Mouse (Mus musculus): Measurements from ENCODE around the gene Zdhhc1. TPM values are rescaled to one million over a fixed set of nuclear protein-coding genes. Genes with fewer than 3 reads are reported as not detected.

Gene Zdhhc1
- polyA plus RNA-seq, 1 experiment from 2014 or later: 33.3 TPM

- peaks cover 21% of the 10 kb centered on the region for H3K36me3 ChIP-seq (ENCODE audit: control insufficient read depth, insufficient read depth)
- no peak overlapping the region for H3K9ac ChIP-seq (replicated peaks; ENCODE audit: low read depth, low read length)
- H3K4me3 ChIP-seq (replicated peaks; ENCODE audit: low read length): no peak overlapping the region
- H3K4me1 ChIP-seq (replicated peaks; ENCODE audit: control insufficient read depth, insufficient read depth, low read length): no peaks in the 10 kb centered on the region
- no peaks in the 10 kb centered on the region for H3K27me3 ChIP-seq (replicated peaks; ENCODE audit: control insufficient read depth, insufficient read depth, low read length)
- 0% methylated on average over 1 of the region's 1 CpGs for WGBS
- no peak overlapping the region for H3K4me2 ChIP-seq (ENCODE audit: low read length)
- peak; percentile 49 for ATAC-seq
- no peak overlapping the region for H3K27ac ChIP-seq (ENCODE audit: low read length)
- H3K9me3 ChIP-seq (ENCODE audit: control insufficient read depth, low read length): no peaks in the 10 kb centered on the region
These were observed 37.2 kb upstream of the Zdhhc1 start for GRCm38 (mm10) chr8:105533892-105534329.

DNA sequence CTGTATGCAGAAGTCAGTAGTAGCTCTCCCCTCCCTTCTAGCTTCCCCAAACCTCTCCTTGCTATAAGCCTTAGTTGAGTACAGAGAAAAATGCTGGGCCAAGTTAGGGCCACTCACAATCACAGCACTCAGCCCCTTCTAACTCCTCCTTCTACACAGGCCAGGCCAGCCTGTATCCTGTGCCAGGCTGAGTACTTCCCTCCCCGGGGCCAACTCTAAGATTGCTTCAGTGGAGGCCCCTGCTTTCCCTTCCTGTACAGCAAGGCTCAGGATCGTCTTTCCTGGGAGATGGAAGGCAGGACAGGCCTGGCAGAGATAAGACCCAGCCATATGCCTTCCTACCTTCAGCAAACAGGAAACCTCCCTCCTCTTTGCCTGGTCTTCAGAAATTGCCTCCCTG, 36.7 kb upstream of the Zdhhc1 start:
- H3K36me3 ChIP-seq (ENCODE audit: control insufficient read depth, insufficient read depth): peaks cover 17% of the 10 kb centered on the region
- no peak overlapping the region for H3K9ac ChIP-seq (replicated peaks; ENCODE audit: low read depth, low read length)
- H3K4me1 ChIP-seq (replicated peaks; ENCODE audit: control insufficient read depth, insufficient read depth, low read length): no peaks in the 10 kb centered on the region
- H3K27ac ChIP-seq (ENCODE audit: low read length): no peak overlapping the region
- no peaks in the 10 kb centered on the region for H3K9me3 ChIP-seq (ENCODE audit: control insufficient read depth, low read length)
- H3K4me3 ChIP-seq (replicated peaks; ENCODE audit: low read length): no peak overlapping the region
- no peaks in the 10 kb centered on the region for H3K27me3 ChIP-seq (replicated peaks; ENCODE audit: control insufficient read depth, insufficient read depth, low read length)
- H3K4me2 ChIP-seq (ENCODE audit: low read length): no peak overlapping the region
- ATAC-seq: no peak
- 49% methylated on average over 2 of the region's 2 CpGs for WGBS

- ATAC-seq: no peak
- Histone ChIP-seq H3K4me2 (ENCODE audit: low read length) (no peak overlapping the region), H3K9me3 (ENCODE audit: control insufficient read depth, low read length) (no peaks in the 10 kb centered on the region), H3K4me1 (replicated peaks; ENCODE audit: control insufficient read depth, insufficient read depth, low read length) (no peaks in the 10 kb centered on the region), H3K4me3 (replicated peaks; ENCODE audit: low read length) (no peak overlapping the region), H3K36me3 (ENCODE audit: control insufficient read depth, insufficient read depth) (peaks cover 4% of the 10 kb centered on the region; the same call in 1 of the 2 replicates), H3K9ac (replicated peaks; ENCODE audit: low read depth, low read length) (no peak overlapping the region), H3K27ac (ENCODE audit: low read length) (no peak overlapping the region), H3K27me3 (replicated peaks; ENCODE audit: control insufficient read depth, insufficient read depth, low read length) (no peaks in the 10 kb centered on the region)
- 61% methylated on average over 2 of the region's 2 CpGs for WGBS
These were observed 35.1 kb upstream of the Zdhhc1 start for GRCm38 (mm10) chr8:105531774-105532173.

GRCm38 (mm10) chr8:105529271-105529670, 32.6 kb upstream of the Zdhhc1 start:
- H3K27me3 ChIP-seq (replicated peaks; ENCODE audit: control insufficient read depth, insufficient read depth, low read length): no peaks in the 10 kb centered on the region
- ATAC-seq: no peak
- H3K4me3 ChIP-seq (replicated peaks; ENCODE audit: low read length): no peak overlapping the region
- H3K9me3 ChIP-seq (ENCODE audit: control insufficient read depth, low read length): no peaks in the 10 kb centered on the region
- no peak overlapping the region for H3K9ac ChIP-seq (replicated peaks; ENCODE audit: low read depth, low read length)
- 86% methylated on average over 3 of the region's 3 CpGs for WGBS
- no peak overlapping the region for H3K4me2 ChIP-seq (ENCODE audit: low read length)
- H3K4me1 ChIP-seq (replicated peaks; ENCODE audit: control insufficient read depth, insufficient read depth, low read length): no peaks in the 10 kb centered on the region
- no peak overlapping the region for H3K27ac ChIP-seq (ENCODE audit: low read length)
- peaks cover 7% of the 10 kb centered on the region; the same call in 1 of the 2 replicates for H3K36me3 ChIP-seq (ENCODE audit: control insufficient read depth, insufficient read depth)

GRCm38 (mm10) chr8:105528206-105528605, 31.5 kb upstream of the Zdhhc1 start:
- Histone ChIP-seq H3K27me3 (replicated peaks; ENCODE audit: control insufficient read depth, insufficient read depth, low read length) (no peaks in the 10 kb centered on the region), H3K9me3 (ENCODE audit: control insufficient read depth, low read length) (no peaks in the 10 kb centered on the region), H3K4me2 (ENCODE audit: low read length) (no peak overlapping the region), H3K36me3 (ENCODE audit: control insufficient read depth, insufficient read depth) (peaks cover 8% of the 10 kb centered on the region; the same call in 1 of the 2 replicates), H3K4me3 (replicated peaks; ENCODE audit: low read length) (no peak overlapping the region), H3K4me1 (replicated peaks; ENCODE audit: control insufficient read depth, insufficient read depth, low read length) (no peaks in the 10 kb centered on the region), H3K9ac (replicated peaks; ENCODE audit: low read depth, low read length) (no peak overlapping the region), H3K27ac (ENCODE audit: low read length) (no peak overlapping the region)
- ATAC-seq: no peak
- WGBS: 100% methylated on average over 1 of the region's 1 CpGs

DNA sequence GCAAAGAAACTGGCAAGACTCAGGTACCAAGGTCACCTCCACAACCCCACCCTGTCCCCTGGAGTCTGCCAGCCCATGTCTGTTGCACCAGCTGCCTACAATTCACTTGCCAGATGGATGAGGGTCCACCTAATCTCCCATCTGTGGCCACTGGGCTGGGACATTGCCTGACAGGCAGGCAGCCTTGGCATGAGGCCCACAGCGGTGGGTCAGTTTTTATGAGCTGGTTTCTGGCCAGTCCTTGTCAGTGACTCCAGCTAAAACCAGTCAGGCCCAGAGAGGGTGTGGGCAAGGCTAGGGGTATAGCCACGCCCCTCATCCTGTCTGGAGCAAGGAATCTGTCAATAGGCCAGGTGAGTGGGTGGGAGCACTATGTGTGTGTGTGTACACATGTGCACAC, 30.4 kb upstream of the Zdhhc1 start:
- peaks cover 8% of the 10 kb centered on the region; the same call in 1 of the 2 replicates for H3K36me3 ChIP-seq (ENCODE audit: control insufficient read depth, insufficient read depth)
- H3K27me3 ChIP-seq (replicated peaks; ENCODE audit: control insufficient read depth, insufficient read depth, low read length): no peaks in the 10 kb centered on the region
- H3K9ac ChIP-seq (replicated peaks; ENCODE audit: low read depth, low read length): no peak overlapping the region

GRCm38 (mm10) chr8:105522890-105523289, 26.2 kb upstream of the Zdhhc1 start:
- no peaks in the 10 kb centered on the region for H3K9me3 ChIP-seq (ENCODE audit: control insufficient read depth, low read length)
- no peak overlapping the region for H3K9ac ChIP-seq (replicated peaks; ENCODE audit: low read depth, low read length)
- no peak overlapping the region for H3K4me3 ChIP-seq (replicated peaks; ENCODE audit: low read length)
- no peak overlapping the region for H3K27ac ChIP-seq (ENCODE audit: low read length)
- peaks cover 14% of the 10 kb centered on the region for H3K4me1 ChIP-seq (replicated peaks; ENCODE audit: control insufficient read depth, insufficient read depth, low read length)
- no peak overlapping the region for H3K4me2 ChIP-seq (ENCODE audit: low read length)
- H3K27me3 ChIP-seq (replicated peaks; ENCODE audit: control insufficient read depth, insufficient read depth, low read length): peaks cover 7% of the 10 kb centered on the region; the same call in 1 of the 2 replicates
- 92% methylated on average over 9 of the region's 9 CpGs for WGBS
- peaks cover 6% of the 10 kb centered on the region; the same call in 1 of the 2 replicates for H3K36me3 ChIP-seq (ENCODE audit: control insufficient read depth, insufficient read depth)
- no peak for ATAC-seq

More for the DNA sequence above, 30.4 kb upstream of the Zdhhc1 start:
- Histone ChIP-seq H3K4me2 (ENCODE audit: low read length) (no peak overlapping the region), H3K9me3 (ENCODE audit: control insufficient read depth, low read length) (no peaks in the 10 kb centered on the region), H3K4me3 (replicated peaks; ENCODE audit: low read length) (no peak overlapping the region), H3K4me1 (replicated peaks; ENCODE audit: control insufficient read depth, insufficient read depth, low read length) (no peaks in the 10 kb centered on the region), H3K27ac (ENCODE audit: low read length) (no peak overlapping the region)
- ATAC-seq: no peak
- 84% methylated on average over 2 of the region's 2 CpGs for WGBS

- Histone ChIP-seq H3K9ac (replicated peaks; ENCODE audit: low read depth, low read length) (no peak overlapping the region), H3K9me3 (ENCODE audit: control insufficient read depth, low read length) (no peaks in the 10 kb centered on the region), H3K27ac (ENCODE audit: low read length) (no peak overlapping the region), H3K4me1 (replicated peaks; ENCODE audit: control insufficient read depth, insufficient read depth, low read length) (peaks cover 14% of the 10 kb centered on the region), H3K36me3 (ENCODE audit: control insufficient read depth, insufficient read depth) (peaks cover 6% of the 10 kb centered on the region; the same call in 1 of the 2 replicates), H3K4me2 (ENCODE audit: low read length) (no peak overlapping the region), H3K27me3 (replicated peaks; ENCODE audit: control insufficient read depth, insufficient read depth, low read length) (peaks cover 14% of the 10 kb centered on the region), H3K4me3 (replicated peaks; ENCODE audit: low read length) (no peak overlapping the region)
- ATAC-seq: no peak
- WGBS: 89% methylated on average over 21 of the region's 21 CpGs
These were observed 25.5 kb upstream of the Zdhhc1 start for GRCm38 (mm10) chr8:105521995-105522769.

DNA sequence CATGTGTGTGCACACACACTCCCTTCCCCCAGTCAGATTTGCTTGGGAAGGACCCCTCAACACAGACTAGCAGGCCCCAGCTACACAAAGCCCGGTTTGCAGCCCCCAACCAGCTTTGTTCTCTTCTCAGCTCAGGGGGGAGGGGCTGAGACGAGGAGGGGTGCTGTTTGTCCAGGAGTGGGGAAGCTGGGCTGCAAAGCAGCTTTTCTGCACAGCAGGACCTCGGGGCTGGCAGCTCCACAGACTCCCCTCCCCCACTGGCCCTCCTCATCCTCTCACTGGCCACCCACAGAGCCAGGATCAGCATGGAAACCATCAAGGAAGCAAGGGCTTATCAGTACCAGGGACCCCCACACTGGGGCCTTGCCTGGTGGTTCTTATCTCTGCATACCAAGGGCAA, 24.4 kb upstream of the Zdhhc1 start:
- no peak overlapping the region for H3K4me3 ChIP-seq (replicated peaks; ENCODE audit: low read length)
- H3K9me3 ChIP-seq (ENCODE audit: control insufficient read depth, low read length): no peaks in the 10 kb centered on the region
- H3K4me2 ChIP-seq (ENCODE audit: low read length): no peak overlapping the region
- H3K9ac ChIP-seq (replicated peaks; ENCODE audit: low read depth, low read length): no peak overlapping the region
- peaks cover 6% of the 10 kb centered on the region; the same call in 1 of the 2 replicates for H3K36me3 ChIP-seq (ENCODE audit: control insufficient read depth, insufficient read depth)
- no peak for ATAC-seq
- H3K27ac ChIP-seq (ENCODE audit: low read length): no peak overlapping the region
- peaks cover 16% of the 10 kb centered on the region for H3K4me1 ChIP-seq (replicated peaks; ENCODE audit: control insufficient read depth, insufficient read depth, low read length)
- WGBS: 2% methylated on average over 3 of the region's 3 CpGs
- peaks cover 22% of the 10 kb centered on the region for H3K27me3 ChIP-seq (replicated peaks; ENCODE audit: control insufficient read depth, insufficient read depth, low read length)
